Mouse (Mus musculus): ENCODE measurements at regions not wholly inside any gene's neighbourhood (a gene's known extent, or its start where the extent isn't known, plus 50 kb on each side); places are given as distances from the start of the nearest gene placed in this dataset.
A peak's percentile ranks its signal among the peaks of the same experiment; 100 is the strongest.

DNA sequence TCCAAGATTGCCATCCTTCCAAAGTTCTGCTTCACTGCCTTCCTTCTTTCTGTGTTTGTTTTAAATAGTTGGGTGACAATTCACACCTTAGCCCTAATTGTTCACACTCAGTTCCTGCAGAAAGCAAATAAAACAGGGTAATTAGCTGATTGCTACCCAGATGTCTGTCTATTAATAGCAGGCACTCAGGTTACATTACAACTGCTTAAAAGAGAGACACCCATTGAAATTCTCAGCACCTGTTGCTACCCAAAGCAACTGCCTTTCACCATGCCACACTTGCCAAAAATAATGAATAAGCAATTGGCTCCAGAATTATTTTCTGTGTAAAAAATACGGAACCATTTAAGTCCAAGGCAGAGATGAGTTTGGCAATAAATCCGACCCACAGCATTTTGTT is 860.6 kb upstream of the Flrt2 start:
- no peaks in the 10 kb centered on the region for H3K36me3 ChIP-seq (ENCODE audit: control insufficient read depth, insufficient read depth)
- no peaks in the 10 kb centered on the region for H3K27me3 ChIP-seq (ENCODE audit: control insufficient read depth, insufficient read depth, insufficient read length)
- H3ac ChIP-seq (ENCODE audit: control insufficient read depth, insufficient read length) = no peak overlapping the region
- no peak overlapping the region for H3K4me3 ChIP-seq
- H3K79me2 ChIP-seq (ENCODE audit: control insufficient read depth, insufficient read depth) = no peaks in the 10 kb centered on the region
- H3K4me2 ChIP-seq (ENCODE audit: low read depth) = peak overlapping the region; percentile 1
- no peak for TF ChIP-seq CEBPB (IDR thresholded peaks at IDR 0.05; ENCODE audit: insufficient read depth, poor library complexity, severe bottlenecking)
- TF ChIP-seq MYOD1 (IDR thresholded peaks at IDR 0.05; ENCODE audit: control insufficient read depth in 1 of 3, insufficient read length in 2 of 3, low read depth in 2 of 3) = peak; percentile 27 to 63 (median 60)

DNA sequence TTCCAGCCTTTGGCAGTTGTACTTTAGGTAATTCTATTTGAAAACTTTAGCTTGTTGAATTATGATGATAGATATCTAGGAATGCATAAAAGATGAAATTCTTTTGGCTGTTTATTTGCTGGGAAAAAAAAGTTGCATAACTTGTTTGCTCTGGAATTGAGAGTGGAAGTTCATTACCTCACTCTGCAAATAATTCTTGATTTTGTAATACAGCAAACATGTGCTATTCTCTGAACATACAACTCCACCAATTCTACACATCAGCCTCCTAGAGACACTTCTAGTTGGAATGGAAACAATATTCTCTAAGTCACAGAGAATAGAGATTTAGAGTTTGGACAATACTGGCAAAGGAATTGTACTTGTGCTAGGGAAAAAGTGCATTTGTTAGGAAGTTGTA is 829.3 kb upstream of the Flrt2 start:
- H3K27me3 ChIP-seq (ENCODE audit: control insufficient read depth, insufficient read depth, insufficient read length) = no peaks in the 10 kb centered on the region
- no peak for TF ChIP-seq TCF3 (IDR thresholded peaks at IDR 0.05; ENCODE audit: insufficient read length, low read depth)
- no peak for TF ChIP-seq REST (IDR thresholded peaks at IDR 0.05; ENCODE audit: insufficient read depth, insufficient read length)
- no peak for TF ChIP-seq CEBPB (IDR thresholded peaks at IDR 0.05; ENCODE audit: insufficient read depth, poor library complexity, severe bottlenecking)
- TF ChIP-seq POLR2A (IDR thresholded peaks at IDR 0.05; ENCODE audit: insufficient read length, low read depth) = no peak
- TF ChIP-seq MYOD1 (IDR thresholded peaks at IDR 0.05; ENCODE audit: control insufficient read depth in 1 of 3, insufficient read length in 2 of 3, low read depth in 2 of 3) = no peak
- no peak for TF ChIP-seq TCF12 (IDR thresholded peaks at IDR 0.05; ENCODE audit: insufficient read depth, poor library complexity, severe bottlenecking)
- no peak for TF ChIP-seq E2F4 (IDR thresholded peaks at IDR 0.05; ENCODE audit: insufficient read depth)
- no peak for TF ChIP-seq POLR2AphosphoS2 (IDR thresholded peaks at IDR 0.05; ENCODE audit: insufficient read length, low read depth)
- no peak for TF ChIP-seq MYOG (IDR thresholded peaks at IDR 0.05; ENCODE audit: control insufficient read depth in 1 of 3, insufficient read depth in 1 of 3, insufficient read length in 2 of 3, low read depth in 2 of 3)
- no peak for TF ChIP-seq SRF (IDR thresholded peaks at IDR 0.05; ENCODE audit: control insufficient read depth, insufficient read length, low read depth)
- TF ChIP-seq MAX (IDR thresholded peaks at IDR 0.05; ENCODE audit: low read depth) = no peak
- H3K79me2 ChIP-seq (ENCODE audit: control insufficient read depth, insufficient read depth) = no peaks in the 10 kb centered on the region
- H3ac ChIP-seq (ENCODE audit: control insufficient read depth, insufficient read length) = no peak overlapping the region
- H3K4me3 ChIP-seq = no peak overlapping the region
- no peaks in the 10 kb centered on the region for H3K36me3 ChIP-seq (ENCODE audit: control insufficient read depth, insufficient read depth)
- H3K4me2 ChIP-seq (ENCODE audit: low read depth) = no peak overlapping the region

DNA sequence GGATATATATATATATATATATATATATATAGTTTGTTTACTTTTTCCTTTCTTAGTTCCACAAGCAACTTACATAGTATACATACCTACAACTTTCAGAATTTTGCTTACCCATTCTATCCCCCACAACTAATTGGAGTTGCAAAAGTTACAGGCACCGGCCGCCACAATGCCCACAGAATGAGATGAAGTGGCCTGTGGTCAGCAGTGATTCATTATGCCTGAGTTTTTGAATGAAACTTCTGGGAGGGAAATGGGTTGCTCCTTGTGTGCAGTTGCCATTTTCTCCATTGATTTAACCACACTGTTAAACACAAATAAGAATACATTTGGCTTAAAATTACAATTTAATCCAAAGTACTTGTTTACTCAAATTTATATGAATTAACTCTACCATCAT is 781.2 kb upstream of the Flrt2 start:
- Histone ChIP-seq H3K4me3 (no peak overlapping the region), H3K79me2 (ENCODE audit: control insufficient read depth, insufficient read depth) (no peaks in the 10 kb centered on the region), H3K4me2 (ENCODE audit: low read depth) (no peak overlapping the region), H3ac (ENCODE audit: control insufficient read depth, insufficient read length) (no peak overlapping the region), H3K36me3 (ENCODE audit: control insufficient read depth, insufficient read depth) (no peaks in the 10 kb centered on the region), H3K27me3 (ENCODE audit: control insufficient read depth, insufficient read depth, insufficient read length) (no peaks in the 10 kb centered on the region)
- TF ChIP-seq MYOD1 (IDR thresholded peaks at IDR 0.05; ENCODE audit: control insufficient read depth in 1 of 3, insufficient read length in 2 of 3, low read depth in 2 of 3) (no peak), CEBPB (IDR thresholded peaks at IDR 0.05; ENCODE audit: insufficient read depth, poor library complexity, severe bottlenecking) (0 out of 2 replicates have a peak, but pooled peaks have one; percentile 28)

DNA sequence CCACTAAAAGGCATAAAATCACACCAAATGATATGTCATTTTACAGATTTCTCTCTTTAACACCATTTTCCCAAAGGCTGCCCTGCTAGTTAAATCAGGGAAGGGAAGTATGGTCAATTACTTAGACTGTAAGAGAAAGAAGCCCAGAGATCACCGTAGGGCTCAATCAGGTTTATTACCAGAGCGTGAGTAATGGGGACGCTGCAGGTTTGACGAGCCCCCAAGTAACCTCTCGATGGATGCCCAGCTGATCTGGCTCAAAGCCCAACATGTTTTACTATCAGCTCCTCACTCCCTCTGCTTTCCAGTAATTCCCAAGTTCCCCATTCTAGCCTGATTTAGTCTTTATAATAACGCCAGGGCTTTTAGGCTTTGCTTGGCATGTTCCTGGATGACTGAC is 749.0 kb upstream of the Flrt2 start:
- H3K27me3 ChIP-seq (ENCODE audit: control insufficient read depth, insufficient read depth, insufficient read length) = no peaks in the 10 kb centered on the region
- no peaks in the 10 kb centered on the region for H3K36me3 ChIP-seq (ENCODE audit: control insufficient read depth, insufficient read depth)
- no peak overlapping the region for H3K4me3 ChIP-seq
- H3K4me2 ChIP-seq (ENCODE audit: low read depth) = no peak overlapping the region
- TF ChIP-seq MYOD1 (IDR thresholded peaks at IDR 0.05; ENCODE audit: control insufficient read depth in 1 of 3, insufficient read length in 2 of 3, low read depth in 2 of 3) (no peak), MAX (IDR thresholded peaks at IDR 0.05; ENCODE audit: low read depth) (no peak), TCF3 (IDR thresholded peaks at IDR 0.05; ENCODE audit: insufficient read length, low read depth) (no peak), E2F4 (IDR thresholded peaks at IDR 0.05; ENCODE audit: insufficient read depth) (no peak), CEBPB (IDR thresholded peaks at IDR 0.05; ENCODE audit: insufficient read depth, poor library complexity, severe bottlenecking) (no peak), POLR2A (IDR thresholded peaks at IDR 0.05; ENCODE audit: insufficient read length, low read depth) (no peak), MYOG (IDR thresholded peaks at IDR 0.05; ENCODE audit: control insufficient read depth in 1 of 3, insufficient read depth in 1 of 3, insufficient read length in 2 of 3, low read depth in 2 of 3) (no peak), USF1 (IDR thresholded peaks at IDR 0.05; ENCODE audit: low read depth) (no peak), TCF12 (IDR thresholded peaks at IDR 0.05; ENCODE audit: insufficient read depth, poor library complexity, severe bottlenecking) (no peak), SRF (IDR thresholded peaks at IDR 0.05; ENCODE audit: control insufficient read depth, insufficient read length, low read depth) (no peak)
- no peak overlapping the region for H3ac ChIP-seq (ENCODE audit: control insufficient read depth, insufficient read length)
- H3K79me2 ChIP-seq (ENCODE audit: control insufficient read depth, insufficient read depth) = no peaks in the 10 kb centered on the region

All from myocyte (in vitro differentiated cells).